Mouse (Mus musculus) right cerebral cortex, postnatal 36 days (tissue): ENCODE data around the gene Slc28a3.

Experiments
- DNase-seq, 2 experiments: peaks; one replicate each; pipeline ENCODE4 v3.0.0; 2022; ENCODE audit warnings: low spot score in 2 of 2, mixed read lengths in 1 of 2

Gene Slc28a3

GRCm38 (mm10) chr13:58523011-58523760 lies 87.5 kb downstream of the Slc28a3 start:
- DNase-seq: no peak

- DNase-seq: no peak
These were observed 89.2 kb downstream of the Slc28a3 start for GRCm38 (mm10) chr13:58521331-58522030.

- no peak for DNase-seq
These were observed 89.9 kb downstream of the Slc28a3 start for GRCm38 (mm10) chr13:58520580-58521330.

GRCm38 (mm10) chr13:58520028-58520427 lies 90.6 kb downstream of the Slc28a3 start:
- no peak for DNase-seq

GRCm38 (mm10) chr13:58516277-58516676 lies 94.4 kb downstream of the Slc28a3 start:
- no peak for DNase-seq

GRCm38 (mm10) chr13:58515635-58516034 lies 95.0 kb downstream of the Slc28a3 start:
- DNase-seq: no peak

GRCm38 (mm10) chr13:58514147-58514727 lies 96.4 kb downstream of the Slc28a3 start:
- no peak for DNase-seq

GRCm38 (mm10) chr13:58511926-58512325 lies 98.8 kb downstream of the Slc28a3 start:
- no peak for DNase-seq

- no peak for DNase-seq
These were observed 99.4 kb downstream of the Slc28a3 start for GRCm38 (mm10) chr13:58511248-58511647.

GRCm38 (mm10) chr13:58509241-58509640 lies 101.4 kb downstream of the Slc28a3 start:
- no peak for DNase-seq

GRCm38 (mm10) chr13:58503610-58504009 lies 107.1 kb downstream of the Slc28a3 start:
- no peak for DNase-seq

- DNase-seq: peak in 1 of 2 experiments; percentile 7
These were observed 112.9 kb downstream of the Slc28a3 start for GRCm38 (mm10) chr13:58497809-58498208.
